Mouse (Mus musculus) heart, adult 8-10 months (tissue): Measurements from ENCODE around the gene Olfr774. TPM values are rescaled to one million over a fixed set of nuclear protein-coding genes. Genes with fewer than 3 reads are reported as not detected.
"Not testable (repeated sequence)": the region's sequence is repeated elsewhere in the genome, so short reads cannot be mapped to it uniquely, and the experiment has no call there.

Source experiments
- DNase-seq: peaks from one replicate; pipeline ENCODE4 v3.0.0; 2022; ENCODE audit warnings: low spot score
- total RNA-seq, 4 experiments: library from RNA; stranded (reverse); gene quantifications; 2 replicates each; pipeline ENCODE4 v1.2.4; 2022

Olfr774 gene
- not detected for total RNA-seq

- DNase-seq = no peak
Measured at GRCm38 (mm10) chr10:129235904-129236303, at the start of gene Olfr774. TSS of gene Olfr774 (plus strand) at chr10:129236204.

GRCm38 (mm10) chr10:129187319-129187718, 48.7 kb upstream of the Olfr774 start, which contains the start of gene Olfr773:
TSS of gene Olfr773 (minus strand) at chr10:129187419.
- not testable (repeated sequence) for DNase-seq

- no peak for DNase-seq
Measured at GRCm38 (mm10) chr10:129230737-129231136, 5.3 kb upstream of the Olfr774 start.

- DNase-seq = no peak
Measured at GRCm38 (mm10) chr10:129248112-129248511, 12.1 kb downstream of the Olfr774 start, which contains the start of gene Olfr775. TSS of gene Olfr775 (plus strand) at chr10:129248412.

GRCm38 (mm10) chr10:129258827-129259226, 22.8 kb downstream of the Olfr774 start, which contains the start of gene Olfr776:
TSS of gene Olfr776 (plus strand) at chr10:129259127.
- no peak for DNase-seq

GRCm38 (mm10) chr10:129271081-129271535, 35.1 kb downstream of the Olfr774 start, which contains the start of gene Olfr777:
TSS of gene Olfr777 (minus strand) at chr10:129271485.
- no peak for DNase-seq

Other genes with a start within 250 kb of the Olfr774 start
- gene Olfr9, start 246.8 kb upstream of the Olfr774 start, total RNA-seq = not detected
- gene Olfr763, start 225.4 kb upstream of the Olfr774 start, total RNA-seq = not detected
- not detected for gene Olfr764-ps1, start 196.3 kb upstream of the Olfr774 start, total RNA-seq
- gene Olfr765, start 186.2 kb upstream of the Olfr774 start, total RNA-seq = not detected
- gene Olfr766-ps1, start 167.2 kb upstream of the Olfr774 start, total RNA-seq = not detected
- gene Olfr767, start 153.3 kb upstream of the Olfr774 start, total RNA-seq = not detected
- not detected for gene Olfr768, start 136.8 kb upstream of the Olfr774 start, total RNA-seq
- not detected for gene Olfr769, start 118.3 kb upstream of the Olfr774 start, total RNA-seq
- not detected for gene Olfr770, start 97.2 kb upstream of the Olfr774 start, total RNA-seq
- gene Olfr771, start 71.5 kb upstream of the Olfr774 start, total RNA-seq = not detected
- not detected for gene Olfr772, start 58.3 kb upstream of the Olfr774 start, total RNA-seq
- gene Olfr773, start 48.8 kb upstream of the Olfr774 start, total RNA-seq = not detected
- gene Olfr775, start 12.2 kb downstream of the Olfr774 start, total RNA-seq = not detected
- gene Olfr776, start 22.9 kb downstream of the Olfr774 start, total RNA-seq = not detected
- not detected for gene Olfr777, start 35.3 kb downstream of the Olfr774 start, total RNA-seq
- gene Olfr780, start 81.9 kb downstream of the Olfr774 start, total RNA-seq = not detected
- not detected for gene Olfr781, start 92.7 kb downstream of the Olfr774 start, total RNA-seq
- gene Olfr782, start 112.6 kb downstream of the Olfr774 start, total RNA-seq = not detected
- gene Olfr784, start 147.9 kb downstream of the Olfr774 start, total RNA-seq = not detected
- gene Olfr785, start 169.2 kb downstream of the Olfr774 start, total RNA-seq = not detected
- gene Olfr786, start 191.1 kb downstream of the Olfr774 start, total RNA-seq = not detected
- not detected for gene Olfr787, start 225.7 kb downstream of the Olfr774 start, total RNA-seq
- gene Olfr788, start 234.8 kb downstream of the Olfr774 start, total RNA-seq = not detected
- gene Olfr789, start 248.5 kb downstream of the Olfr774 start, total RNA-seq = not detected